Mouse (Mus musculus): ENCODE data around the gene Clns1a.

Gene Clns1a

DNA sequence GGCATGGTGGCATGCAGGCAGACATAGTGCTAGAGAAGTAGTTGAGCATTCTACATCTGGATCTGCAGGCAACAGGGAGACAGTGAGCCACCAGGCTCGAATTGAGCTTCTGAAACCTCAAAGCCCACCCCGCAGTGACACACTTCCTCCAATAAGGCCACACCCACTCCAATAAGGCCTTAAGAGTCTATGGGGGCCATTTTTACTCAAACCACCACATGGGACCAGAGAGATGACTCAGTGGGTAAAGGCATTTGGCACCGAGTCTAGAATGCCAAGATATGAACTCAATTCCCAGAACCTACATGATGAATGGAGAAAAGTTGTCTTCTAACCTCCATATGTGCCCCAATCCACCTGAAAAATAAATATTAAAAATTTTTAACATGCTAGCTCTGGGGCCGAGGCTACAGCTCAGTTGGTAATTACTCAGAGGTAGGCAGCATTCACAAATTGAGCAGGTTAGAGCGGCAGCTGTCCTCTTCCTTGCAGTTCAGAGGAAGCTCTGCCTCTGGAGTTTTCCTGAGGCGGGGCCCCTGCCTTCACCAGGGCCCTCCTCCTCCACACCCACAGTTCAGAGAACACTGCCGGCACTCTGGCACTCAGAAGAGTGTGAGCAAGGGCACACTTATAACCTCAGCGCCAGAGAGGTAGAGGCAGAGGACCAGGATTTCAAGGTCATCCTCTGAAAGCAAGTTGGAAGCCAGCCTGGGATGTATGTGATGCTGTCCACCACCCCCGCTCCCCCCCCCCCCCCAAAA is 70.2 kb downstream of the Clns1a start:
- DNase-seq (ENCODE audit: low spot score), result no peak

DNA sequence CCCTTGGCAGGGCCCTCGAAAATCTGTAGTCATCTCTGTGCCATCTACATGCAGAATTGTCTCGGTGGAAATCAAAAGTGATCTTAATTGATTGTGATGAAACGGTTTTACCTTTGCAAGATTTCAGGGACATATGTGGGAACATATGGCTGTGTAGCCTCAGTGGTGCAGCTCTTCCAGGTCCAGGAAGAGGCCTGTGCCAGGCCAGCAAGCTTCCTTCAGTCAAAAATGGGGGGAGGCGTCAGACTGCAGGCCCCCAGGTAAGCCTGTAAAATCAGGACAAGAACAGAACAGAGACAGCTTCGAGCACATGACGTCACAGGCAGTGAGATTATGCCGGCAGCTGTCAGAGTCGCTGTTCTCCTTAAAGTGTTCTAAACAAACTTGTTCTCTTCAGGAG is 71.4 kb downstream of the Clns1a start:
- no peak for DNase-seq (ENCODE audit: low spot score)

DNA sequence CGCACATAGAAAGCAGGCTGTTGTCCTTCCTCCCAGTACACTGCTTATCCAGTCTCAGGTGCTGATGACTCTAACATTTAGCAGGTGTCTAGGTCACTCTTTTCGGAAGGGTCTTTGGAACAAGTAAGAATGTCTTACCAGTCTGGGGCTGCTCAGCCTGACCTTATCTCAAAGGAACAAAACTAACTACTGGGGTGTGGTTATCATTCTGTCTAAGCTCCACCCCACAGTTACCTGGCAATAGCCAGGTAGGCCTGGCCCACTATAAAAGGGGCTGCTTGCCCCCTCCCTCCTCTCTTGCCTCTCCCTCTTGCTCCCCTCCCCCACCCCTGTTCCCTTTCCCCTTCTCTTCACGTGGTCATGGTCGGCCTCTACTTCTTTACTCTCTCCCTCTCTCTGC is 72.6 kb downstream of the Clns1a start:
- no peak for DNase-seq (ENCODE audit: low spot score)

Data from urinary bladder, postnatal 25 days (tissue).